Mouse (Mus musculus): ENCODE results near the gene Tada2b. TPM values are rescaled to one million over a fixed set of nuclear protein-coding genes. Genes with fewer than 3 reads are reported as not detected.
A peak's percentile ranks its signal among the peaks of the same experiment; 100 is the strongest.

Gene Tada2b
- total RNA-seq, 1 experiment from 2014 or later, result 28.9 TPM

DNA sequence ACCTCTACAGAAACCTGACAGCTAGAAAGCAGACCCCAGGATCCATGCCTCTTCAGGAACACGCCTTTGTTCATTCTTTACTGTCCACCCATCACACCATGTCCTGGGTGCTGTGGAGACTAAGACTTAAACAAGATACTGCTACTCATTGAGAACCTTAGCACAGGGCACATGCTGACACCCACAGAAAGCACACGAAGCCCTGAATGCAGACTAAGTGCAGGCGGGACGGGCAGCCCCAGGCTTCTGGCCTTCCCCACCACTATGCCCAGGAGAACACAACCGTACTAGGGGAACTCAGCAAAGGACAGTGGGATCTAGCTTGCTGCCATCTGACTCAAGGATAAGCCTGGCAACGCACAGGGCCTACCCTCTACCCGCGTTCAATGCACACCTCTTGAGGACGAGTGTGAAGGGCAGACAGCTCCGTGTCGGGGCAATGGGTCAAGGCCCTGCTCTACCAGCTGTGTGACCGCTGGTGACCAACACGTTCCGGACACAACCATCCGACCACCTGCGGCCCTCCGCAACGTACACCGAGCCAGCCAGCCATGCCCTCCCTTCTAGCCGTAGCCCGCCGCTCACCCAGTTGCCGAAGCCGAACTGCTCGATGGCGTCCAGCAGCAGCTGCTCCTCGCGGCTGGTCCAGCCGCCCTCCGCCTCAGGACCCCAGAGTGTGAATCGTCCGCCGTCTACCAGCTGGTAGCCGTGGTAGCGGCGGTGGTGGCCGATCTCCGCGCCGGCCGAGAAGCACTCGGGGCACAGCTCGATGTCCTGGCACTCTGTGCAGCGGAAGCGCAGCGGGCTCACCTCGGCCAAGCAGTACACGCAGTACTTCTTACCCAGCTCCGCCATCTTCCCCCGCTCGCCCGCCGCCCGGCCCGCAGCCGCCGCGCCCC lies 633 bp downstream of the Tada2b start:
- ATAC-seq (ENCODE audit: extremely low read depth, insufficient number of reproducible peaks, low FRiP score, poor library complexity, severe bottlenecking), result no peak; the same call in 1 of the 2 replicates

DNA sequence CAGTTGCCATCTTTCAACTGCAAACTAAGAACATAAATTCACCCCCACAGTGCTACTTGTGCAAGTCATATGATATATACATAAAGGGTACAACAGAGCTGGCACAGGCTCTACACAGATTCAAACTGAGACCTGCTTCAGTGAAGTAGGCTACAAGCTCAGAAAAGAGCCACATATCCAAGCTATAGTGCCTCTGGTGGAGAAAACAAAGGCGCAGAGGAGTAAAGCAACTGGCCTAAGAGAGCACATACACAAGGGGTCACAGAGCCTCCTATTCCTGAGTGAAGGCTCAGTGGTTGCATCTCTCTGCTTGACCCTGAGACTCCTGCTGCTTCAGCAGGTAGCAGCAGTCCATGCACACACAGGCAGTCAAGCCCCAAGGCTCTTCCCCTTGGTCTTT lies 3.0 kb downstream of the Tada2b start:
- ATAC-seq (ENCODE audit: extremely low read depth, insufficient number of reproducible peaks, low FRiP score, poor library complexity, severe bottlenecking), result no peak

DNA sequence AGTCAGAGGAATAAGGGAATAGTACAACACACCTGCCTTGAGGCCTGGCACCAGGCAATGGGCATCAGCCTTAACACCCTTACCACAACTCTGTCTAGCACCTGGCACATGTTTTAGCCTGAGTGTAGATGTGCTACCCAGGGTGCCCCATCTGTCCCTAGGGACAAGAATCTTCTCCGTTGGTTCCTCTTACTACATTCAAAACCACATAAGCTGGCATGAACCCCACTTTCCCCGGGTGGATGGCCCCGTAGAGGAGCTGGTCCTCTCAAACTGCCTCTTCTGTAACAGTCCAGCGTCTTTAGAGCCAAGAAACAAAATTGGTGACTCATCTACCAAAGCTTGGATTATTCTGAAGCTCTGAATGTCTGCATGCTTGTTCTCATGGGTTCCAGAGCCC lies 3.7 kb downstream of the Tada2b start:
- ATAC-seq (ENCODE audit: extremely low read depth, insufficient number of reproducible peaks, low FRiP score, poor library complexity, severe bottlenecking), result peak; percentile 31; the same call in 1 of the 2 replicates

DNA sequence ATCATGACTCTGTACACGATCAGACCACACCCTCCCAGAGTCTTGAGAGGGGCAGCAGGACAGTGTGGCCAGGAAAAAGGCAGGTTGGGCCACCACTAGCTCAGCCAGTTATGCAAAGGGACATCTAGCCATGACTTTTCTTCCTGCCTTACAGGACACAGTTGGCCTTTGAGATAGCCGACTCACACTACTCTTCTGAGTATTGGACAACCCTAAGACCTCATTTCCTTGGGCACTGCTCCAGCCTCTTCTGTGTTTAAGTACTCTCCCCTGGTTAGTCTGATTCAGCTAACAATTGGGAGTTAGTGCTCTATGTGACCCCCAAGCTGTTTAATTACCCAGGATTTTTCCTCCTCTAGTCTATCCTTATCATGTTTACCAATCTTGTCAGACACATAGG lies 4.3 kb downstream of the Tada2b start:
- no peak for ATAC-seq (ENCODE audit: extremely low read depth, insufficient number of reproducible peaks, low FRiP score, poor library complexity, severe bottlenecking)

DNA sequence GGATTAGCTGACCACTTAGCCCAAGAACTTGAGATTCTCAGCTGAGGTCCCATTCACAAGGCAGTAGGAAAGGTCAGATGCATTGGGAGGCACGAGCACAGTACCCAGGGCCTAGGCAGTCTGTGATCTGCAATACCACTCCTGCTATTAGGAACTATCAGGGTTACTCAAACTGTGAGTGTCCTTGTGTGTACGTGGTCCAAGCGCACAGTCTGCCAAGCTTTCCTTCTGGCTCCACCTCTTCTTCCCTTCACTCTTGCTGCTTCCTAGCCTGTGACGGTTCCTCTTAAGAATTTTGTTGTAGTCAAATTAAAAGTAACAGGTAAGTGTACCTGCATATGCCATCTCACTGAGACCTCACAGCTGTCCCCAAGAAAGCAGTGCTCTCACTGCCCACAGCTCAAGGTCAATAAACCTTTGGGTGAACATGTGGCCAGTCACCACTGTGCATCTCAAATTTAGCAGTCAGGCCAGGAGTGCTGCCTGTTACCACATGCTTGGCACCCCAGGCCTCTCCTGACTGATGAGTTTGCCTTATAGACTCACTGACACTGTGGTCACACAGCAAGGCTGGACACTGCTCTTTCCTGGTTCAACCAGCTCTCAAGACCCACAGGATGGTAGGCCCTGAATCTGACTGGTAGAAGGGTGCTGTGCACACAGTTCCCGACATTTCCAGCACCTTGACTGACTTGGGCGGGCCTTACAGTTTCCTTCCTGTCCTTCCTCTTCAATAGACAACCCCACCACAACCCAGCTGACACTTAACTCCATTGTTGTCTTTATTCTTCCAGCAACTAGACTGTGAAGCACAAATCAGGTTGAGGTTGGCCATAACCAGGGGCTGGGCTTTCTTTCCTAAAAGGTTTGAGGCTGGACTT lies 5.3 kb downstream of the Tada2b start:
- ATAC-seq (ENCODE audit: extremely low read depth, insufficient number of reproducible peaks, low FRiP score, poor library complexity, severe bottlenecking), result no peak

DNA sequence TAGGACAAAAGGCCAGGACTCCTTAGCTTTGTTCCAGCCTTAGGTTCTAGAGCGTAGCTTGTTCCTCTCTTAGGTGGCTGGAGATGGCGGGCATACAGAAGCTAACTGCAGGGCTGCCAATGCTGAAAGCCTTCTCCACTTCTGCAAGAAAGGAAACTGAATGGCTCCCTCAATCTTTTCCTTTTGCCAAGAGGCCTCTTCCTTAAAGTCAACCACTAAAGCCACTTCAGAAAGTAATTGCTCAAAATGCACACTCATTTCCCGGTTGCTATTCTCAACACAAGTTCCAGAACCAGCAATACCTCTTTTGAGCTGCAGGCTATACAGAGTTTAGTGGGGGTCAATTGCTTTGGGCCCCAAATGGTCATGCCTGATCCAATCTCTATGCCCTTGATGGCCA lies 6.6 kb downstream of the Tada2b start:
- no peak for ATAC-seq (ENCODE audit: extremely low read depth, insufficient number of reproducible peaks, low FRiP score, poor library complexity, severe bottlenecking)

DNA sequence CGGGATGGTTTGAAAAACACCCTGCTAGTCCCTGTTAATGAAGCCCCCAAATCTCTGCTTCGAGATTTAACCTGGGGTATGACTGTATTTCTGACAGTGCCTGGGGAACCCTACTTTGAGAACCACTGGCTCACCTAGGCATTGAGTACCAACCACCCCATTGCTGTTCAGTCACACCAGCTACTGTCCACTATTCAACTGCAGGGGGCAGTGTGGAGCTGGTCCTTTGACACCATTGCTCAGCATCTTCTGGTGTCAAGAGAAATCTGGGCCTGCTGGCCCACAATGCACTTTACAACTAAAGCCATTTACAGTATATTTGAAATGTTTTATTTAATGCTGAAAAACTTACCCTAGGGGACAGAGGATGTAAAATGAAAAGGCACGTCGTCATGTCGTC lies 9.8 kb downstream of the Tada2b start:
- peak; percentile 83 for ATAC-seq (ENCODE audit: extremely low read depth, insufficient number of reproducible peaks, low FRiP score, poor library complexity, severe bottlenecking)

DNA sequence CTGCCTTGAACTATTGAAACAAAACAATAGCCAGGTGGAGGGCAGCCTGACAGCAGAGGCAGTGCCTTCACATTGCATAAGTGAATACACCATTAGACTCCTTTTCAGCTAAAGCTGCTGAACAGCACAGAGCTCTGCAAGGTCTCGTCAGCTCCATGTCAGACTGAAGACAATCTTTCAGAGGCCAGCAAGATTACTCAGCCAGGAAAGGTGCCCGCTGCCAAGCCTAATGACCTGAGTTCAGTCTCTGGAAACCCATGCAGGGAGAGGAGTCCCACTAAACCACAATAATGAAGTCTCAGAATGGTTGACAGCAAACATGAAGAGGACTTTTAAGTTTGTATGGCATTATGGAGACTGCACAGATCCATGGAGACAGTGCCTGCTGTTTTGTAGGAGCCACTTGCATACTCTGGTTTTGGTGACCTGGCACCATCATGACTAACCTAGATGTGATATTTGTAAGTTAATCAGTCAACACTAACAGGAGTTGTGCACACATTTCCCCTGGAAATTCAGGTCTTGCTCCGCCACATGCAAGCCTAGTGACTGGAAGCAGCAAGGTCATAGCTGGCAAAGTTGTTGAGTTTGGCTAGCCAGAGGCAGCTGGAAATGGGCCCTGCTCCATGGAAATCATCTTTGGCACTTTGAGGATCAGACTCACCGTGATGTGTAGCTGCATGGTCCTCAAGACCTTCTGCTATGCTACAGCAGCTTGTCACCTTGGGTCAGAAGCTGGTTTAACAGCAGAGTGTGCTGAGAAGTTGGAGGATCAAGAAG lies 11.0 kb downstream of the Tada2b start:
- ATAC-seq (ENCODE audit: extremely low read depth, insufficient number of reproducible peaks, low FRiP score, poor library complexity, severe bottlenecking), result no peak

DNA sequence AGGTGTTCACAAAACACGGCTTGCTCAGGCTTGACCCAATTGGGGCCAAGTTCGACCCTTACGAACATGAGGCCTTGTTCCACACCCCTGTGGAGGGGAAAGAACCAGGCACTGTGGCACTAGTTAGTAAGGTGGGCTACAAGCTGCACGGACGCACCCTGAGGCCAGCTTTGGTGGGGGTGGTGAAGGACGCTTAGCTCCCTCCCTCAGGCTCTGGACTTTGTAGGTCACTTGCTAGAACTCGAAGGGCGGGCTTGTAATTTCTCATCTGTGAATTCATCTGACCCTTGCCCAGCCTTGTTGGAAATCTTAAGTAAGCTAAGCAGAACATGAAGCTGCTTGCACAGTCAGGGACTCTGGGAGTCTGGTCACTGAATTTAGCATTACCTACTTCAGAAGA lies 12.9 kb downstream of the Tada2b start:
- no peak for ATAC-seq (ENCODE audit: extremely low read depth, insufficient number of reproducible peaks, low FRiP score, poor library complexity, severe bottlenecking)

DNA sequence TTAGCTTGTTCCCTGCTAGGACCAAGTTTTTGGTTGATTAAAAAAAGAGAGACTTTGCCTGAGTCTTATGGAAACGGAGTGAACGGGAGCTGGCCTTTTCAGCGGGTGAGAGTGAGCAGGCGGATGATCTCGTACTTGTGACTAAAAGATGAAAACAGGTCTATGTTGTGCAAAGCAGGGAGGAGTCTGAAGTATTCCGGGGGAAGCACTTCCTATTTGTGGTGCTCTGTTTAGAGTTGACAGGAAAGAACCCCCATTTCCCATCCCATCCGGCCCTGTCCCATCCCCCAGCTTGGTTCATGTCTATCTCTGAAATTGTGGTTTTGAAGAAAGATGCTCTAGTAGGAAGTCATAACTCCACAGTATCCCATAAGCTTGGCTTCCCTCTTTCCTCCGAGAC lies 18.2 kb downstream of the Tada2b start:
- no peak for ATAC-seq (ENCODE audit: extremely low read depth, insufficient number of reproducible peaks, low FRiP score, poor library complexity, severe bottlenecking)

DNA sequence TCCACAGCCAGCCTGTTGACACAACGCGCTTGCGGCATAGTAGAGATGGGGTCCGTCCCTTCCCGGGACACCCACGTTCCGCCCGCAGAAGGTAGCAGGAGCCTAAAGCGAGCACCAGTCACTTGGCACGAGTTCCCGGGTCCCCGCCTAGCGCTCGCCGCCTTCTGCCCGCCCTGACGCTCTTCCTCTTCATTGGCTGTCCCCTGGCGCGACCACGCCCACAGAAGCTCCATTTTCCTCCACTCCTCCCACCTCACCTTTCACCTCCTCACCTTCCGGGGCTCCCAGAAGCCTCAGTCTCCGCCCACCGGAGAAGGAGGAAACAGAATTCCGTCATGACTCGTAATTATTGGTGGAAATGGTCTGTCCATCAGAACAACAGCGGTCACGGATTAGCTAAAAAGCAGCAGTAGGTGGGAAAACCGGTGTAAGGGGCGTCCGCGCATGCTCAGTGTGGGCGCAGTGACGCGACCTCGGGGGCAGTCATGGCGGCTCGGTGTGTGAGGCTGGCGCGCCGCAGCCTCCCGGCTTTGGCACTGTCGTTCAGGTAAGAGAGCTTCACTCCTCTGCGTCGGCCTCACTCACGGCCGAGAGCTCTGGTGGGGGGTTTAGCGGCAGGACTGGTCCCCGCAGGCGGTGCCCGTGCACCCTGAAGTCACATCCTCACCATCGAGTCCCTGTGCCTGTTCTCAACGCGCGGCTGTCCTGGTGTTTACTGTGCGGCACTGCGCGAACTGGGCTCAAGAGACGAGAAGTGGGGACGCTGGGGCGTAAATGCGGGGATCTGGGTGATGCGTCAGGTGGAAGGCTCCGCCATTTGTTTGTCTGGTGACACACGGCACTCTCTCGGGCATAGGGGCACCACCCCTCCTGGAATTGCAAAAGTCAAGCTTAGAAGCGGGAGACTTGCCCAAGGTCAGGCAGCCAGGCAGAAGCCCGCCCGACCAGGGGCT lies 19.1 kb downstream of the Tada2b start, which contains the start of gene Grpel1:
Gene Grpel1 (plus strand): TSS at position 290 of the 953 bp plus-strand sequence.
- peak; percentile 92 for ATAC-seq (ENCODE audit: extremely low read depth, insufficient number of reproducible peaks, low FRiP score, poor library complexity, severe bottlenecking)

DNA sequence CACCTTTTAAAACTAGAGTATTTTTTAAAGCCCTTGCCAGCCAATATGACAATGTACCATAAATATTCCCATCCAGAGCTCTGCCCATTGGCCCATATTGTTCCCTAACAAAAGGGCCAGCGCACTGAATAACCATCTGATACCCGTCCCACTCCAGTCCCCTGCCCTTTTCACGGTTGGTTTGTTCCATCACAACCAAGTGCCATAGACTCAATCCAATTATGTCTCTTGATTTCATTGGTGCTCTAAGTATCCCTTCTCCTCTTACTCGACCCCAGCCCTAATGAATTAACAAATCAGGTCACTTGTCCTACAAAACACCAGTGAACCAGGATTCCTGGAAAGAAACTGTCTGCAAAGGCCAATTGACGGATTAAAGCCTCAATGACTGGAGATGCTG lies 20.7 kb downstream of the Tada2b start:
- no peak for ATAC-seq (ENCODE audit: extremely low read depth, insufficient number of reproducible peaks, low FRiP score, poor library complexity, severe bottlenecking)

DNA sequence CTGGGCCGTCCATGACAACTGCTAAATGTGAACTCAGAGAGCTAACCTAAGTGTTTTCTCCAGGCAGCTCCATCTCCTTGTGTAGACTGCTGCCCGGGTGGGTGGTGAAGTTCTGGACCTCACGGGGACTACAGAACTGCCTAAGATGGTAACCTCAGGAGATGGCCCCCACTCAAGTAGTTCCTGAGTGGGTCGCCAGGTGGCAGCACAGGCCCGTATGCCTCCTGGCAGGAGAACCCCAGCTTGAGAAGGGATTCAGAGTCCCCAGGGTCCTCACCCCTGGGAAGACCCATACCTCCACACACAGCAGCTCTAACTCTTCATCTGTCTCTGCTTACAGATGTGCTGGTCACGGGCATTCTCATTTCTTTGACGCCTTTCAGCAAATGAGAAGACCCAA lies 21.3 kb downstream of the Tada2b start:
- ATAC-seq (ENCODE audit: extremely low read depth, insufficient number of reproducible peaks, low FRiP score, poor library complexity, severe bottlenecking), result peak; percentile 41; the same call in 1 of the 2 replicates

DNA sequence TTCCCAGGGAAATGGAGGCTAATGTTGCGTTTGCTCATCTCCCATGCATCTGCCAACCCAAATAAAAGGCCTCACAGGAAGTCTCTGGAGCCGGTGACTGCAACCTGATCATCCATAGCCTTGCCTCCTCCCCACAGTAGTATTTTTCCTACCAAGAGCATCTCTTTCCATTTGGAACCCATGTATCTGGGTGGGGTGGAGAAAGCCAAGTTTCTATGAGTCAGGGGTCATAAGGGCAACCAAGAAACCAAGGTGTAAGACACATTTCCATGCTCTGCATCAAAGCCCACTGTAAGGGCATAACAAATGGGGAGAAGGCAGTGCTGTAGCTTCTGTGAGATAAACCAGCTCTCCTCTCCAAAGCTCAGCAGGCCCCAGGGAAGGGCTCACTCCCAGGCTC lies 22.9 kb downstream of the Tada2b start:
- no peak for ATAC-seq (ENCODE audit: extremely low read depth, insufficient number of reproducible peaks, low FRiP score, poor library complexity, severe bottlenecking)

DNA sequence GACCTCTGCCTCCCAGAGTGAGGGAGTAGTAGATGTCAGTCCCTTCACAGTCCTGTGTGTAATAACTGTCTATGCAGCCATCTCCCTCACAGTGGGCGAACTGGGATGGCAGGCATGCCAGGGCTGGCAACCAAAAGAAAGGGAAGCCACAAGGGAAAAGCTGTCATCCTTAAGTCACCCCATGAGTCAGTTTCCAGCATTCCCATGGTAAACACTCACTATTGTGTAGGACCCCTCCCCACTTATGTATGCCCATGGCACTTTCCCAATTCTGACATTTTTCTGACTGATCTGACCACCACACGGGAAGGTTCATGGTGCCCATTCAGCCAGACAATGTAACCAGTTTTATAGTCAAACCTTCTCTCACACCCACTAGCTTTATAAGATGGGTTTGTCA lies 23.4 kb downstream of the Tada2b start:
- ATAC-seq (ENCODE audit: extremely low read depth, insufficient number of reproducible peaks, low FRiP score, poor library complexity, severe bottlenecking), result no peak

DNA sequence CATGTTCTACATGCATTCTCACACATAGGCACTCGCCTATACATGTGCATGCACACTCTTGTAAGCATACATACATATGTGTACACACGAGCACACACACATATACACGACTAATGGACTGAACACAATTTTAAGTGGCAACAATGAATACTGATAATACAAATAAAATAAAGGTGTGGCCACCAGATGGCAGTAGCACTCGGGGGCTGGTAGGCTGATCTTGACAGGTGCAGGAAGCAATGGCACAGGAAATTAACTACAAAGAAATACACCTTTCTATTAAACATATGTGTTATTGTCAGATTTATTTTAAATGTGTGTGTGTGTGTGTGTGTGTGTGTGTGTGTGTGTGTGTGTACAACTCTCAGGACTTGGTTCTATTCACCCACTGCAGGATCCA lies 25.2 kb downstream of the Tada2b start:
- ATAC-seq (ENCODE audit: extremely low read depth, insufficient number of reproducible peaks, low FRiP score, poor library complexity, severe bottlenecking), result peak; percentile 54

DNA sequence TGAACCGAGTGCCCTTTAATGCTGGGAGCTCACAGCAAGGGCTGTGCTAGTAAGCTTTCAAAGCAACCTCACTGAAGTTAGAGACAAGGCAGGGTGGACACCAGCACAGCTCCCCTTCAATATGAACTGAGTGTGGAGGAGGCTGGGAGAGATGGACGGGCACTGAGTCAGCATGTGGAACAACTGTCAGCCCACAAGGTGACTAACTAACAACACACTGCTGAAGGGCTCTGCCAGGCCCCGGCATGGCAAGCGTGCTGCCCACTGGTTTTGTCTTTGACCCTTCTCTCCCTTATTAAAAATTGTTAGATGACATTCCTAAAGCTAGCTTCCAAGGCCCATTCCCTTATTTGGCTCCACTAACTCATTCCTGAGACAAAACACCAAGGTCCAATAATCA lies 26.4 kb downstream of the Tada2b start:
- no peak for ATAC-seq (ENCODE audit: extremely low read depth, insufficient number of reproducible peaks, low FRiP score, poor library complexity, severe bottlenecking)

DNA sequence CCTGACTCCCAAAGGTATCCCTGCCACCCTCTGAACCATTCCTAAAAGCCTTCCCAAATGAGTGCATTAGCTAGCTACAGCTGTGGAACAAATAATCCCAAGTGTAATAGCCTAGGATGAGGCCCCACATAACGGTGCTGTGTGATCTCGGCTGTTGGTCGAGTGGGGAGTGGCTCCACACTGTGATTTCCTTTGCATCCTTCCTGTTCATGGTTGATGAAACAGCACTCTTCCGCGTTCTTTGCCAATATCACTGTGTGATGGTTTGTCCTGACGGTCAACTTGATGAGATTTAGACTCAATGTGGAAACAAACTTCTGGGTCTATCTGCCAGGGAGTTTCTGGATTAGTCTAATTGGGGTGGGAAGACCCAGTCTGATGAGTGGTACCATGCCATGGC lies 31.3 kb downstream of the Tada2b start:
- peak; percentile 59; the same call in 1 of the 2 replicates for ATAC-seq (ENCODE audit: extremely low read depth, insufficient number of reproducible peaks, low FRiP score, poor library complexity, severe bottlenecking)
